Mouse (Mus musculus) hematopoietic multipotent progenitor cell, adult 10-12 weeks (in vitro differentiated cells): ENCODE data around the gene Aoc2. TPM values are rescaled to one million over a fixed set of nuclear protein-coding genes. Genes with fewer than 3 reads are reported as not detected.

Experiments used
- polyA plus RNA-seq: library from polyadenylated mRNA; stranded (reverse); fragments of >175 nt; gene quantifications from 2 replicates; pipeline ENCODE4 v1.2.3, GENCODE M21; 2012; ENCODE audit warnings: low replicate concordance

Gene Aoc2
- 7.3 and 9.0 TPM in 2 replicates for polyA plus RNA-seq

GRCm38 (mm10) chr11:101324763-101325162 is at the start of gene Aoc2:
TSS of gene Aoc2 (plus strand) at chr11:101325063.

GRCm38 (mm10) chr11:101278223-101279192 is 46.4 kb upstream of the Aoc2 start, which contains the start of the genes Cntd1 and Coa3:
TSS of gene Cntd1 (plus strand) at chr11:101279012.
TSS of gene Coa3 (minus strand) at chr11:101279114.

GRCm38 (mm10) chr11:101302004-101302798 is 22.7 kb upstream of the Aoc2 start, which contains the start of gene Becn1:
TSS of gene Becn1 (minus strand) at chr11:101302286.

GRCm38 (mm10) chr11:101315665-101316500 is 9.0 kb upstream of the Aoc2 start, which contains the start of gene Psme3:
TSS of gene Psme3 (plus strand) at chr11:101316213.

GRCm38 (mm10) chr11:101330371-101330924 is 5.6 kb downstream of the Aoc2 start, which contains the start of gene Aoc3:
TSS of gene Aoc3 (plus strand) at chr11:101330605.

GRCm38 (mm10) chr11:101367326-101367935 is 42.6 kb downstream of the Aoc2 start, which contains the start of gene G6pc:
TSS of gene G6pc (plus strand) at chr11:101367561.

Other genes starting within 250 kb of the Aoc2 start
- gene Hsd17b1, start 246.7 kb upstream of the Aoc2 start, polyA plus RNA-seq: 2.1 and 2.3 TPM in 2 replicates
- 20.7 and 25.1 TPM in 2 replicates for gene Coasy, start 242.5 kb upstream of the Aoc2 start, polyA plus RNA-seq
- gene Mlx, start 237.8 kb upstream of the Aoc2 start, polyA plus RNA-seq: 17.8 and 27.4 TPM in 2 replicates
- gene Psmc3ip, start 229.6 kb upstream of the Aoc2 start, polyA plus RNA-seq: 4.1 and 8.0 TPM in 2 replicates
- gene Retreg3, start 205.2 kb upstream of the Aoc2 start, polyA plus RNA-seq: 20.0 and 29.0 TPM in 2 replicates
- 38.0 and 72.6 TPM in 2 replicates for gene Tubg1, start 205.1 kb upstream of the Aoc2 start, polyA plus RNA-seq
- gene Tubg2, start 169.2 kb upstream of the Aoc2 start, polyA plus RNA-seq: 9.0 and 11.8 TPM in 2 replicates
- gene Cntnap1, start 154.5 kb upstream of the Aoc2 start, polyA plus RNA-seq: 0.79 and 2.3 TPM in 2 replicates
- gene Plekhh3, start 153.7 kb upstream of the Aoc2 start, polyA plus RNA-seq: 4.4 and 26.2 TPM in 2 replicates
- gene Ccr10, start 149.6 kb upstream of the Aoc2 start, polyA plus RNA-seq: 3.1 and 8.7 TPM in 2 replicates
- 7.0 and 17.6 TPM in 2 replicates for gene Ezh1, start 98.6 kb upstream of the Aoc2 start, polyA plus RNA-seq
- 0.96 and 3.7 TPM in 2 replicates for gene Ramp2, start 79.0 kb upstream of the Aoc2 start, polyA plus RNA-seq
- gene Vps25, start 71.4 kb upstream of the Aoc2 start, polyA plus RNA-seq: 96.8 and 109 TPM in 2 replicates
- gene Wnk4, start 64.5 kb upstream of the Aoc2 start, polyA plus RNA-seq: 0.94 and 2.2 TPM in 2 replicates
- gene Cntd1, start 46.1 kb upstream of the Aoc2 start, polyA plus RNA-seq: 0.11 TPM in 1 of 2 replicates, not detected in the other
- 3.3 and 26.9 TPM in 2 replicates for gene Coa3, start 45.9 kb upstream of the Aoc2 start, polyA plus RNA-seq
- 108 and 173 TPM in 2 replicates for gene Becn1, start 22.8 kb upstream of the Aoc2 start, polyA plus RNA-seq
- gene Psme3, start 8.8 kb upstream of the Aoc2 start, polyA plus RNA-seq: 39.0 and 47.2 TPM in 2 replicates
- gene Aoc3, start 5.5 kb downstream of the Aoc2 start, polyA plus RNA-seq: 0.10 and 0.11 TPM in 2 replicates
- gene G6pc, start 42.5 kb downstream of the Aoc2 start, polyA plus RNA-seq: not detected in 2 replicates
- gene Aarsd1, start 92.6 kb downstream of the Aoc2 start, polyA plus RNA-seq: 23.1 and 23.2 TPM in 2 replicates
- 0.30 and 2.2 TPM in 2 replicates for gene Gm27029, start 99.7 kb downstream of the Aoc2 start, polyA plus RNA-seq
- 9.5 and 10.3 TPM in 2 replicates for gene Rundc1, start 100.0 kb downstream of the Aoc2 start, polyA plus RNA-seq
- 1.2 and 4.5 TPM in 2 replicates for gene Ptges3l, start 100.3 kb downstream of the Aoc2 start, polyA plus RNA-seq
- gene Rpl27, start 117.2 kb downstream of the Aoc2 start, polyA plus RNA-seq: 88.8 and 644 TPM in 2 replicates
- gene Ifi35, start 123.3 kb downstream of the Aoc2 start, polyA plus RNA-seq: 53.8 and 61.8 TPM in 2 replicates
- 0.97 and 1.5 TPM in 2 replicates for gene Rnd2, start 139.9 kb downstream of the Aoc2 start, polyA plus RNA-seq
- 40.0 and 79.5 TPM in 2 replicates for gene Vat1, start 141.2 kb downstream of the Aoc2 start, polyA plus RNA-seq
- 0.47 and 4.7 TPM in 2 replicates for gene Brca1, start 226.9 kb downstream of the Aoc2 start, polyA plus RNA-seq
- 70.1 and 109 TPM in 2 replicates for gene Nbr1, start 227.1 kb downstream of the Aoc2 start, polyA plus RNA-seq